Mouse (Mus musculus) bone marrow, adult 2 months (tissue): ENCODE measurements around the gene H2-M1.

Experiments used
- CTCF ChIP-seq: fragments of 200-500 bp; IDR thresholded peaks from 2 replicates; pipeline ENCODE4 v1.5.1; 2011; ENCODE audit warnings: low read length, control low read depth; ENCODE audit not compliant: control insufficient read depth, insufficient read depth
- POLR2A ChIP-seq: fragments of 200-500 bp; IDR thresholded peaks from 2 replicates; pipeline ENCODE4 v1.6.1; 2011; ENCODE audit warnings: low read depth, mild to moderate bottlenecking, control low read depth, low read length, borderline replicate concordance; ENCODE audit not compliant: control insufficient read depth

GRCm38 (mm10) chr17:36642566-36642965 lies 29.5 kb downstream of the H2-M1 start, which contains the start of gene H2-M9:
- TF ChIP-seq POLR2A (no peak), CTCF (no peak)
